In genomic region chr1:52816910-52817812, GRCm38 (mm10) we compare ENCODE assay signal across 8 mouse cellular contexts. TPM values are rescaled to one million over a fixed set of nuclear protein-coding genes. Genes with fewer than 3 reads are reported as not detected.
DNase-seq lines count a peak whose midpoint lies in the region; ATAC-seq and TF ChIP-seq lines count a peak whose summit lies in the region.

Gene Inpp1, minus strand, starts transcription at chr1:52817688.

- intact Hi-C loops in heart, postnatal 14 days (cut with DNase I): loop anchor here (1.0 to 2.0 kb wide), 3 partner anchors 16 to 68 kb away; partner anchors contain the start of gene Hibch

- WGBS in forebrain, embryonic 15.5 days: under 1% methylated on average over 59 of the region's 59 CpGs
- 1% methylated on average over 59 of the region's 59 CpGs for WGBS in lung, embryonic 14.5 days

- no peak for ATAC-seq in G1E (ENCODE audit: extremely low read depth, insufficient number of reproducible peaks, low FRiP score, poor library complexity, severe bottlenecking)
- peak; percentile 92 for ATAC-seq in forebrain, embryonic 15.5 days (replicated peaks)
- peak; percentile 88 for ATAC-seq in lung, embryonic 14.5 days (ENCODE audit: insufficient read depth)
- ATAC-seq in neutrophil, adult 5-6 weeks (ENCODE audit: extremely low read depth, insufficient number of reproducible peaks, low FRiP score, poor library complexity, severe bottlenecking): peak; percentile 92

- no peak for TF ChIP-seq CTCF in G1E (IDR thresholded peaks at IDR 0.05; ENCODE audit: low read depth, low read length)
- TF ChIP-seq CTCF in layer of hippocampus, adult 2 months (conservative IDR thresholded peaks at IDR 0.05): peak; percentile 73
- peak; percentile 59 for TF ChIP-seq CTCF in lung, embryonic 14.5 days (IDR thresholded peaks at IDR 0.05; ENCODE audit: low read depth)

- peak within 1 kb of the TSS; percentile 76 for H3K27ac ChIP-seq in forebrain, embryonic 15.5 days (replicated peaks)
- peak within 1 kb of the TSS; percentile 96 for H3K27ac ChIP-seq in layer of hippocampus, adult 2 months
- H3K27ac ChIP-seq in lung, embryonic 14.5 days (ENCODE audit: low read depth): peak within 1 kb of the TSS; percentile 78; the same call in 1 of the 2 replicates

- peak within 1 kb of the TSS; percentile 4; the same call in 1 of the 2 replicates for H3K4me3 ChIP-seq in G1E (ENCODE audit: low read depth, low read length)
- peak within 1 kb of the TSS; percentile 63 for H3K4me3 ChIP-seq in forebrain, embryonic 15.5 days
- H3K4me3 ChIP-seq in layer of hippocampus, adult 2 months: peak within 1 kb of the TSS; percentile 76
- peak within 1 kb of the TSS; percentile 69 for H3K4me3 ChIP-seq in lung, embryonic 14.5 days (ENCODE audit: low read depth, low read length)

- DNase-seq in G1E (ENCODE audit: low spot score): no peak
- peak; percentile 91 for DNase-seq in cerebellum, adult 11-12 months
- peak; percentile 87 to 89 for DNase-seq in heart, postnatal 14 days
- DNase-seq in layer of hippocampus, adult 2 months (ENCODE audit: low spot score in 2 of 2): peak; percentile 57 to 72
- DNase-seq in lung, embryonic 14.5 days: peak; percentile 78
- peak; percentile 61 for DNase-seq in testis, postnatal 14 days (ENCODE audit: low spot score)

- peak within 1 kb of the TSS; percentile 89 for H3K9ac ChIP-seq in forebrain, embryonic 15.5 days (replicated peaks)
- H3K9ac ChIP-seq in lung, embryonic 14.5 days: peak within 1 kb of the TSS; percentile 76

- H3K36me3 ChIP-seq in G1E (replicated peaks): no peaks in the 10 kb centered on the region
- H3K36me3 ChIP-seq in forebrain, embryonic 15.5 days: no peaks in the 10 kb centered on the region
- H3K36me3 ChIP-seq in lung, embryonic 14.5 days (ENCODE audit: insufficient read depth): no peaks in the 10 kb centered on the region

- no peaks in the 10 kb centered on the region for H3K9me3 ChIP-seq in G1E (replicated peaks)
- no peaks in the 10 kb centered on the region for H3K9me3 ChIP-seq in forebrain, embryonic 15.5 days
- H3K9me3 ChIP-seq in lung, embryonic 14.5 days (ENCODE audit: low read depth, low read length): no peaks in the 10 kb centered on the region

- H3K4me2 ChIP-seq in forebrain, embryonic 15.5 days (replicated peaks): peak within 1 kb of the TSS; percentile 89
- H3K4me2 ChIP-seq in lung, embryonic 14.5 days: peak within 1 kb of the TSS; percentile 86

- H3K27me3 ChIP-seq in G1E (ENCODE audit: insufficient read depth, low read length): peaks cover 22% of the 10 kb centered on the region
- no peaks in the 10 kb centered on the region for H3K27me3 ChIP-seq in forebrain, embryonic 15.5 days
- no peaks in the 10 kb centered on the region for H3K27me3 ChIP-seq in lung, embryonic 14.5 days (ENCODE audit: insufficient read depth, low read length)

- H3K4me1 ChIP-seq in G1E (ENCODE audit: insufficient read depth, low read depth, low read length): no peaks in the 10 kb centered on the region
- H3K4me1 ChIP-seq in forebrain, embryonic 15.5 days: peaks cover 15% of the 10 kb centered on the region
- H3K4me1 ChIP-seq in lung, embryonic 14.5 days (ENCODE audit: insufficient read depth): 0 out of 2 replicates have a peak, but pooled peaks cover 4% of the 10 kb centered on the region

RNA-seq across cellular contexts. Expression of gene Inpp1, which starts in this region (rescaled TPM):
- total RNA-seq in G1E (2014; fragmentation: Nextera tagmentation): not detected in 2 replicates
- total RNA-seq in G1E (2017): 0.46 and 0.55 TPM in 2 replicates
- not detected in 2 replicates for polyA plus RNA-seq in G1E (2012)
- 20.0 and 24.3 TPM in 2 replicates for polyA plus RNA-seq in forebrain, embryonic 15.5 days (2015; fragmentation: Nextera tagmentation; extraction: Ambion mirVana)
- total RNA-seq in heart, postnatal 14 days (2021): 10 to 100 TPM; 19.3 to 20.0 TPM
- 10 to 100 TPM; 37.9 to 39.0 TPM for total RNA-seq in layer of hippocampus, adult 2 months (2021)
- polyA plus RNA-seq in lung, embryonic 14.5 days (2014; fragmentation: Nextera tagmentation; extraction: Ambion mirVana): 9.8 and 9.9 TPM in 2 replicates
- total RNA-seq in neutrophil, adult 5-6 weeks (2017): 57.5 and 61.9 TPM in 2 replicates

Comparison
In these comparisons a context has a peak if more than half of its experiments do, and no peak if none do; other contexts are left out.
1. RNA of gene Inpp1 (total RNA-seq): 57.5 to 61.9 TPM in neutrophil, adult 5-6 weeks, 37.9 to 39.0 TPM in layer of hippocampus, adult 2 months and 19.3 to 20.0 TPM in heart, postnatal 14 days; 0.46 to 0.55 TPM in G1E; every median in the first group is over 10 times any median in the second.
2. RNA of gene Inpp1 (polyA plus RNA-seq): 20.0 to 24.3 TPM in forebrain, embryonic 15.5 days and 9.8 to 9.9 TPM in lung, embryonic 14.5 days; not detected in G1E; every median in the first group is over 10 times any median in the second.
3. H3K4me3 ChIP-seq: peak in every context shown above with its lines; median percentile 76 in layer of hippocampus, adult 2 months; 69 in lung, embryonic 14.5 days; 63 in forebrain, embryonic 15.5 days; 4 in G1E.
4. Peak in every context shown above with its lines, with median percentiles within 50 percentile points of each other: H3K27ac ChIP-seq.